Mouse (Mus musculus): Measurements from ENCODE around the gene Lbx2. TPM values are rescaled to one million over a fixed set of nuclear protein-coding genes. Genes with fewer than 3 reads are reported as not detected.

Gene Lbx2
- polyA plus RNA-seq, 1 experiment from 2014 or later: not detected

DNA sequence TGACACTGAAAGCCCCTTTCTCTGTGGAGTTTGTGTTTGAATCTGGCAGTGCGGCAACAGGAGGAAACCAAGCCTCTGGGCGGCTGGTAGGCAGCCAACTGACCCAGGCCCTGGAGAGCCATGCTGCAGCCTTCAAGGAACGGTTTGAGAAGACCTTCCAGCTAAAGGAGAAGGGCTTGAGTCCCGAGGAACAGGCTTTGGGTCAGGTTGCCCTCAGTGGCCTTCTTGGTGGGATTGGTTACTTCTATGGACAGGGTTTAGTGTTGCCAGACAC, 30.9 kb downstream of the Lbx2 start:
- peak overlapping the region; percentile 94 for H3K9ac ChIP-seq
- peak overlapping the region; percentile 88; the same call in 1 of the 2 replicates for H3K4me3 ChIP-seq
- H3K36me3 ChIP-seq: peaks cover 29% of the 10 kb centered on the region
- no peaks in the 10 kb centered on the region for H3K9me3 ChIP-seq
- H3K4me1 ChIP-seq (replicated peaks): peaks cover 61% of the 10 kb centered on the region
- H3K27me3 ChIP-seq: no peaks in the 10 kb centered on the region
- no peak for ATAC-seq (ENCODE audit: low FRiP score)
- no peak overlapping the region; the same call in 1 of the 2 replicates for H3K27ac ChIP-seq
- peak overlapping the region; percentile 99 for H3K4me2 ChIP-seq
- 89% methylated on average over 4 of the region's 4 CpGs for WGBS

DNA sequence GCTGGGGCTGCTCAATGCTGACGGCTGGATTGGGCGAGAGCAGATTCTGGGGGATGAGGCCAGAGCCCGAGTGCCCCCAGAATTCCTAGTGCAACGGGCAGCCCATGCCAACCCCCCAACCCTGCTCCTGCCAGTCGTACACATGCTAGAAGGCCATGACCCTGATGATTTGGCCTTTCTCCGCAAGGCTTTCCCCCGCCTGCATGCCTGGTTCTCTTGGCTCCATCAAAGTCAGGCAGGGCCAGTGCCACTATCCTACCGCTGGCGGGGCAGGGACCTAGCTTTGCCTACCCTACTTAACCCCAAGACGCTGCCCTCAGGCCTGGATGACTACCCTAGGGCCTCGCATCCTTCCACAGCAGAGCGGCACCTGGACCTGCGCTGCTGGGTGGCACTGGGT, 31.4 kb downstream of the Lbx2 start:
- Histone ChIP-seq H3K27me3 (no peaks in the 10 kb centered on the region), H3K36me3 (peaks cover 29% of the 10 kb centered on the region), H3K4me2 (no peak overlapping the region), H3K4me3 (peak overlapping the region; percentile 88; the same call in 1 of the 2 replicates), H3K4me1 (replicated peaks) (peaks cover 66% of the 10 kb centered on the region), H3K9ac (peak overlapping the region; percentile 94), H3K9me3 (no peaks in the 10 kb centered on the region), H3K27ac (no peak overlapping the region)
- no peak for ATAC-seq (ENCODE audit: low FRiP score)
- 93% methylated on average over 13 of the region's 13 CpGs for WGBS

DNA sequence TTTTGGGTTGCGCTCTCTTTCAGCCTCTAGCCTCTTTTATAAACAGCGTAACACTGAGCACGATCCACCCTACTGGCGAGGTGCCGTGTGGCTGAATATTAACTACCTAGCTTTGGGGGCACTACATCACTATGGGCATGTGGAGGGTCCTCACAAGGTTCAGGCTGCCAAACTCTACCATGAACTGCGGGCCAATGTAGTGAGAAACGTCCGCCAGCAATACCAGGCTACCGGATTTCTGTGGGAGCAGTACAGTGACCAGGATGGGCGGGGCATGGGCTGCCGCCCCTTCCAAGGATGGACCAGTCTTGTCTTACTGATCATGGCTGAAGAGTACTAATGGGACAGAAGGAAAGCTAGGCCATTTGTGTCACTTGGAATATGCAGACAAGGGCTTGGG, 32.2 kb downstream of the Lbx2 start:
- ATAC-seq (ENCODE audit: low FRiP score): no peak
- H3K9ac ChIP-seq: no peak overlapping the region
- 82% methylated on average over 11 of the region's 11 CpGs for WGBS
- no peak overlapping the region for H3K4me3 ChIP-seq
- H3K27me3 ChIP-seq: no peaks in the 10 kb centered on the region
- H3K27ac ChIP-seq: no peak overlapping the region
- H3K36me3 ChIP-seq: peaks cover 29% of the 10 kb centered on the region
- H3K9me3 ChIP-seq: no peaks in the 10 kb centered on the region
- no peak overlapping the region for H3K4me2 ChIP-seq
- H3K4me1 ChIP-seq (replicated peaks): peaks cover 74% of the 10 kb centered on the region

DNA sequence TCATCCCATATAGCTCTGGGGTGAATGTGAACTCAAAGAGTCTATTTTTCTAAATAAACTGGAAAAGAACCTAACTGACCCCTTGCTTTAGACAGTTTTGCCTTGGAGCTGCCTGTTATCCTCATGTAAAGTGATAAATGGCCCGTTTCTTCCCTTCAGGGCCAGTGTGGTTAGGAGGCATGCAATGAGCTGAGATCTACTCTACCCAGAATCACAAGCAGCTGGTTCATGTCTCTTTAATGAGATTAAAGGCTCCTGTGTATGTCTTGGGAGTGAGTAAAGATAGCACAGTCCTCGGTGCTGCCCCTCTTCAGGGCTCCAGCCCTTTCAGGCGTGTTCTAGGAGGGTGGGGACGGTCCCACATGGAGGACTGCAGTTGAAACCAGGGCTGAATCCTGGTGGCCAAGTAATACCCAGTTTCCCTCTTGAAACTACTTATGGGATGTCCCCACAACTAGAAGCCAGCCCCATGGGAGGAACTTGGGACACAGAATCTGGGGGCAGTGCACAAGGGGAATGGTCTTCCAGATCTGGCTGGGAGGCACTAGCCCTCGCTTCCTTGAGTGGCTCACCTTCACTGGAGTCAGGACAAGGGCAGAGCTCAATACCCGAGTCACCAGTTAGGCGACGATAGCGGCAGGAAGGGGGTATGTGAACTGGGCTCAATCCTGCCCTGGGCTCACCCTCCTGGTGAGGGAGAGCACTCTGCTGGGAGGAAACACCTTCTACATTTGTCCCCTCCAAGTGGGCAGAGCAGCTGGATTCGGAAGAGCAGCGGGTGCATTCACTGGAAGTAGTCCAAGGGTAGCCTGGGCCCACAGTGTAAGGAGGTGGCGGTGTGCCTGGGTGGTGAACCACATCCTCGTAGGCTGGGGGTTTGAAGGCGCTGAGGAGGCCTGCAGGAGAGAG, 32.9 kb downstream of the Lbx2 start:
- H3K9ac ChIP-seq: peak overlapping the region; percentile 94; the same call in 1 of the 2 replicates
- no peak for ATAC-seq (ENCODE audit: low FRiP score)
- 84% methylated on average over 14 of the region's 14 CpGs for WGBS

DNA sequence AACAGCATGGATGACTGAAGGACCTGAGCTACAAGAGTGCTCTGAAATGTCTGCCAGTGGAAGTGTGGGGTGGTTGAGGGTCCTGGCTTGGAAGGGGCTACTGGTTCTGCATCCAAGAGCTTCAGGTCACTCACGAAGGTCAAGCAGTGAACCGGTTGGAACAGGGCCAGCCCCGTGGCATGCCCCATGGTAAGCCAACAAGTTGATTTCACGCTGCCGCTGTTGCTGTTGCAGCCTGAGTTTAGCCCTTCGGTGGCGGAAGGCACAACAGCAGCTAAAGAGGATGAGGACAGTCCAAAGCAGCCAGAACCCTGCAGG, 33.5 kb downstream of the Lbx2 start:
- Histone ChIP-seq H3K27me3 (no peaks in the 10 kb centered on the region), H3K4me1 (replicated peaks) (peaks cover 82% of the 10 kb centered on the region), H3K9me3 (no peaks in the 10 kb centered on the region), H3K9ac (peak overlapping the region; percentile 94), H3K4me2 (peak overlapping the region; percentile 90), H3K4me3 (peak overlapping the region; percentile 77), H3K36me3 (peaks cover 29% of the 10 kb centered on the region), H3K27ac (peak overlapping the region; percentile 99)
- no peak for ATAC-seq (ENCODE audit: low FRiP score)
- 72% methylated on average over 7 of the region's 7 CpGs for WGBS

More for the DNA sequence above, 32.9 kb downstream of the Lbx2 start:
- Histone ChIP-seq H3K4me1 (replicated peaks) (peaks cover 81% of the 10 kb centered on the region), H3K9me3 (no peaks in the 10 kb centered on the region), H3K4me2 (peak overlapping the region; percentile 90), H3K27ac (peak overlapping the region; percentile 99; the same call in 1 of the 2 replicates), H3K36me3 (peaks cover 29% of the 10 kb centered on the region), H3K27me3 (no peaks in the 10 kb centered on the region), H3K4me3 (peak overlapping the region; percentile 77; the same call in 1 of the 2 replicates)

DNA sequence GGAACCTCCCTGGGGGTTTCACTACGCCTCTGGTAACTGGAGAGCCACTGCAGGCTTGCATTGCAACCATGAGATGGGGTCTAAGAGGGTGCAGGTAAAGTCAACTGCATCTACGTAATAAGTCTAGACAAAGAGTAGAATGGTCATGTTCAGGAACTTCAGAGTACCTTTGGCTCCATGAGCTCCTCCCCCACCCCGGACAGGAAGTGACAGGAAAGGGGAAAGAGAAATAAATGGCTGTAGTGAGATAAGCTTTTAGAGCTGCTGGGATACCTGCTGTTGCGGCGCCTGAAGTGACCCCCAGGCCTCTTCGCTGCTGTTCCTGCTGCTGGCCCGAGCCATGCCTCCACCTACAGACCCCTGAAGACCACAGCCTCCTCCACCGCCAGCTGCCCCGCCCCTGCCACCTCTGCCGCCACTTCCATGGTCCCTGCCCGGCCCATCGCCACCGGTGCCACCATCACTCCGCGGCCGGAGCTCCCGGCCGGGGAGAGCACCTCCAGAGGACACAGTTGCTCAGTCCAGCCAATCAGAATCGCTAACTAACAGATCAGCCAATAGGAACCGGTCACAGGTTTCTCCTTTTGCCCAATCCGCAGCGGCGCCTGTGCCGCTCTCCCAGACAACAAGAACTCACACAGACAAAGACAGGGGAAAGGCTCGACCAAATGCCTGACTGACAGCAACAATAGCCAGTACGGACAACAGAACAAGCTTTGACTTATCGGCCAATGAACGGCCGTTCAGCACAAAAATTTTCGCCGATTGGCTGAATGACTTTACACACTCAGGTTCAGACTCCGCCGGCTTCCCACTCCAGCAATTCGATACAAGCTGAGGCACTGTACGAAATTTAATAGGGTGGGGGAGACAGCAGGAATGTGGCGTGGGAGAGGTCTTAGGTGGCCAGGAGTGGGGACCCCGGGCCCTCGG, 35.0 kb downstream of the Lbx2 start, which contains the start of gene Wbp1:
Gene Wbp1 (minus strand): TSS at position 630 of the 933 bp plus-strand sequence.
- peak; percentile 95 for ATAC-seq (ENCODE audit: low FRiP score)
- under 1% methylated on average over 38 of the region's 38 CpGs for WGBS
- Histone ChIP-seq H3K4me3 (peak within 1 kb of the TSS; percentile 77), H3K4me2 (peak within 1 kb of the TSS; percentile 90), H3K36me3 (peaks cover 29% of the 10 kb centered on the region), H3K9me3 (no peaks in the 10 kb centered on the region), H3K9ac (peak within 1 kb of the TSS; percentile 96), H3K27ac (peak within 1 kb of the TSS; percentile 99), H3K27me3 (no peaks in the 10 kb centered on the region), H3K4me1 (replicated peaks) (peaks cover 77% of the 10 kb centered on the region)

DNA sequence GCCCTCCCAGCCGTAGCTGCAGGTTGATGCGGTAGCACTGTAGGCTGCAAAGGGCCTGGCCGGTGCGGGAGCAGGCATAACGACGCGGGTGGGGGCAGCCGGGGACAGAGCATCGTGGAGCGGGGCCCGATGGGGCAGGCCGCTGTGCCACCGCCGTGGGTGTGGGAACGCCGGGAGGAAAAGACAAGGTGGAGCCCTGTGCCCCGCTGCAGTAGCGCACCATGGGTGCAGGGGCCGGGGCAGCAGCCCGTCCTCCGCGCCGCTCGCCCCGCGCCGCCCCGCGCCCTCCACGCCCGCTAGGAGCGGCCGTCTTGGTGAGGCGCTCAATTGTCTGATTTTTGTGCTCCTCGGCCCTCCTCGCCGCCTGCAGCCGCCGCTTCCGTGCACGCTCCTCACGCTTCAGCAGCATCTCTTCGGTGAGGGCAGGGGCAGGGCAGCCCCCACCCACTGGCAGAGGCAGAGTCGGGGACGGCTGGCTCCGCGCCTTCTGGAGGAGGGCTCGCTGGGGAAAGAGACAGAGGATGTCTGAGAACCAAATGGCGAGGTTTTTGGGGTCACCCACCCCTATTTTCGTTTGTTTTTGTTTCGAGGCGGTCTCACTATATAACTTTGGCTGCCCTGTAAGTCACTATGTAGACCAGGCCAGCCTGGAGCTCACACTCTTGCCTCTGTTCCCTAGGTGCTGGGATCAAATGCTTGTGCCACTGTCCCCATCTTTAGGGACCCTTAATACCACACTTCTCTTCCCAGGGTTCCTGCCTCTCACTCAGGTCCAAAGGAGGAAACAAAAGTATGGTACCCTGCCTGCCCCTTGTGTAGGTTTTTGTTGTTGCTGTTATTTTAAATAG, 35.9 kb downstream of the Lbx2 start:
- H3K9ac ChIP-seq: peak overlapping the region; percentile 96
- ATAC-seq (ENCODE audit: low FRiP score): no peak
- H3K4me3 ChIP-seq: peak overlapping the region; percentile 77
- H3K27me3 ChIP-seq: no peaks in the 10 kb centered on the region
- H3K36me3 ChIP-seq: peaks cover 27% of the 10 kb centered on the region
- no peaks in the 10 kb centered on the region for H3K9me3 ChIP-seq
- H3K27ac ChIP-seq: peak overlapping the region; percentile 99
- H3K4me1 ChIP-seq (replicated peaks): peaks cover 68% of the 10 kb centered on the region
- peak overlapping the region; percentile 90 for H3K4me2 ChIP-seq
- WGBS: 2% methylated on average over 48 of the region's 52 CpGs

DNA sequence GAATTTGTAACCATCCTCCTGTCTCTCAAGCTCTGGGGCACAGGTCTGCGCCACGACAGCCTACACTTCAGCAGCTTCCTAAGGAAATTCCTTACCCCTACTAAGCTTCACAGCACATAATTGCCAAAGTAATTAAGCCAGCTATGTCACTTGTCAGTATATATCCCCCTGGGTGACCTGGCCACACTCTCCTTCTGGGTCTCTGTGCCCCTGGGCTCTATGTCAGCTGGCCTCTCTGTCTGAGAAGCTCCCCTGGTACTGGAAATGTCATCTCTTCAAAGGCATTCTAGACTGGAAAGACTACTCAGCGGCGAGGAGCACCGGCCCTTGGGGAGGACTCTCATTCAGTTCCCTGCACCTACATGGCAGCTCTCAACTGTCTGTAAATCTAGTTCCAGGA, 36.8 kb downstream of the Lbx2 start:
- peaks cover 18% of the 10 kb centered on the region for H3K36me3 ChIP-seq
- peaks cover 59% of the 10 kb centered on the region for H3K4me1 ChIP-seq (replicated peaks)
- ATAC-seq (ENCODE audit: low FRiP score): no peak
- no peaks in the 10 kb centered on the region for H3K27me3 ChIP-seq
- H3K9me3 ChIP-seq: no peaks in the 10 kb centered on the region
- peak overlapping the region; percentile 77; the same call in 1 of the 2 replicates for H3K4me3 ChIP-seq
- 54% methylated on average over 5 of the region's 5 CpGs for WGBS
- H3K9ac ChIP-seq: peak overlapping the region; percentile 96
- H3K4me2 ChIP-seq: peak overlapping the region; percentile 90
- H3K27ac ChIP-seq: peak overlapping the region; percentile 99

DNA sequence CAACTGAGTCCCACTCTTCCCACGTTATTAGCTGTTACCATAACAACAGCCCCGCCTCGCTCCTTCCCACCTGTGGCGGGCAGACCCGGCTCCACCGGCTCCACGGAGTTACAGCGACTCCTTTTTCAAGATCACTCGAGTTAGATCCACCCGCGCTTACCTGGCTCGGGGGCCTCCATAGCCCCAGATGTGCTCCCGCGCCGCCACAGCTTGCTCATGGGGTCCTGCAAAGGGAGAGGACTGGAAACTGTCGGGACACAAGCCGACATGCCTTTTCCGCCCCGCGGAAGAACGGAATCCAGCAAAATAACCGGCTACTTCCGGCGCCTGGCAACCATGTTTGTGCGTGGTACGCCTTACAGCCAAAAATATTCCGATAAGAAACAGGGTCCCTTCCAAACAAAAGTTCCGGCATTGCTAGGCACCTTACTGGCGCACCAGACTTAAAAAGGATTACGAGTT, 38.7 kb downstream of the Lbx2 start:
- WGBS: under 1% methylated on average over 30 of the region's 30 CpGs
- peak; percentile 8 for ATAC-seq (ENCODE audit: low FRiP score)
- H3K27ac ChIP-seq: peak overlapping the region; percentile 64

DNA sequence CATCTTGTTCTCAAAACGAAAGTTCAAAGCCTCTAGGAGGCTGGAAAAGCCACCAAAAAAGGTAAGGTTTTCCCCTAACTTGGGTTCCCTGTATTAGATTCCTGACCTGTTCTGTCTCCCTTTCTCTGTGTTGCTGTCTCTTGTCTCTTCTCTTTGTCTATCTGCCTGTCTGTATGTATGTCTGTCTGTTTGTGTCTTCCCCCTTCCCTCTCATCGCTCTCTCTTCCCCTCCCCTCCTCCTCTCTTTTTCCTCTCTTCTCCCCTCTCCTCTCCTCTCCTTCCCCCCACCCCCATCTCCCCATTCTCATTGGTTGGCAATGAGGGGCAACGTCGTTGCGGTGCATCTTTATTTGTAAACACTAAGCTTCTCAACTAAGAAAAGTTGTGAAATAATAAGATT, 39.2 kb downstream of the Lbx2 start, which contains the start of gene Ino80b:
Gene Ino80b (minus strand): TSS at position 101 of the 400 bp plus-strand sequence.
- ATAC-seq (ENCODE audit: low FRiP score): no peak
- H3K4me2 ChIP-seq: peak within 1 kb of the TSS; percentile 66
- peak within 1 kb of the TSS; percentile 82 for H3K9ac ChIP-seq
- peak within 1 kb of the TSS; percentile 74 for H3K4me3 ChIP-seq
- H3K36me3 ChIP-seq: no peaks in the 10 kb centered on the region
- 30% methylated on average over 5 of the region's 5 CpGs for WGBS
- H3K4me1 ChIP-seq (replicated peaks): peaks cover 38% of the 10 kb centered on the region
- H3K9me3 ChIP-seq: no peaks in the 10 kb centered on the region
- peak within 1 kb of the TSS; percentile 64 for H3K27ac ChIP-seq
- H3K27me3 ChIP-seq: no peaks in the 10 kb centered on the region

More for the DNA sequence above, 38.7 kb downstream of the Lbx2 start:
- Histone ChIP-seq H3K4me1 (replicated peaks) (peaks cover 43% of the 10 kb centered on the region), H3K4me2 (peak overlapping the region; percentile 66), H3K9me3 (no peaks in the 10 kb centered on the region), H3K9ac (peak overlapping the region; percentile 82), H3K27me3 (no peaks in the 10 kb centered on the region), H3K4me3 (peak overlapping the region; percentile 74), H3K36me3 (no peaks in the 10 kb centered on the region)

DNA sequence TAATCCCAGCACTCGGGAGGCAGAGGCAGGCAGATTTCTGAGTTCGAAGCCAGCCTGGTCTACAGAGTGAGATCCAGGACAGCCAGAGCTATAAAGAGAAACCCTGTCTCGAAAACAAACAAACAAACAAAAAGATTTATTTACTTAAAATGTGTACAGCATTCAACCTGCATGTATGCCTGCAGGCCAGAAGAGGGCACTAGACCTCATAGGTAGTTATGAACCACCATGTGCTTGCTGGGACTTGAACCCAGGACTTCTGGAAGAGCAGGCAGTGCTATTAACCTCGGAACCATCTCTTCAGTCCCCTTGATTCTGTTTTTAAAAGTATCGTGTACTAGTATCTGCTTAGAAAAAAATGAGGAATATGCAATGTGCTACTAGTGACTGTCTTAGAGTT, 41.3 kb downstream of the Lbx2 start:
- Histone ChIP-seq H3K36me3 (no peaks in the 10 kb centered on the region), H3K4me1 (replicated peaks) (peaks cover 26% of the 10 kb centered on the region), H3K27me3 (no peaks in the 10 kb centered on the region), H3K9me3 (no peaks in the 10 kb centered on the region), H3K27ac (no peak overlapping the region), H3K4me3 (no peak overlapping the region), H3K9ac (no peak overlapping the region), H3K4me2 (no peak overlapping the region)
- ATAC-seq (ENCODE audit: low FRiP score): no peak
- 94% methylated on average over 5 of the region's 5 CpGs for whole genome bisulfite sequencing
